Mouse (Mus musculus) mouse embryonic stem cell (cell line): Measurements from ENCODE around the gene Slc9a8.

Experiments used
- in situ Hi-C, 2 experiments: fragments of 300-500 bp; cut with MboI; formaldehyde crosslinking; loops; 1 replicate in 1 of 2; 3 replicates in 1 of 2; pipeline ENCODE4 v1.14.3; 2019 to 2020; ENCODE audit warnings: low sequenced_read_pairs in 2 of 2, low pct_unique_long_range_greater_than_20kb in 1 of 2, mixed read lengths in 1 of 2; ENCODE audit not compliant: unreplicated experiment in 1 of 2

Slc9a8 gene

DNA sequence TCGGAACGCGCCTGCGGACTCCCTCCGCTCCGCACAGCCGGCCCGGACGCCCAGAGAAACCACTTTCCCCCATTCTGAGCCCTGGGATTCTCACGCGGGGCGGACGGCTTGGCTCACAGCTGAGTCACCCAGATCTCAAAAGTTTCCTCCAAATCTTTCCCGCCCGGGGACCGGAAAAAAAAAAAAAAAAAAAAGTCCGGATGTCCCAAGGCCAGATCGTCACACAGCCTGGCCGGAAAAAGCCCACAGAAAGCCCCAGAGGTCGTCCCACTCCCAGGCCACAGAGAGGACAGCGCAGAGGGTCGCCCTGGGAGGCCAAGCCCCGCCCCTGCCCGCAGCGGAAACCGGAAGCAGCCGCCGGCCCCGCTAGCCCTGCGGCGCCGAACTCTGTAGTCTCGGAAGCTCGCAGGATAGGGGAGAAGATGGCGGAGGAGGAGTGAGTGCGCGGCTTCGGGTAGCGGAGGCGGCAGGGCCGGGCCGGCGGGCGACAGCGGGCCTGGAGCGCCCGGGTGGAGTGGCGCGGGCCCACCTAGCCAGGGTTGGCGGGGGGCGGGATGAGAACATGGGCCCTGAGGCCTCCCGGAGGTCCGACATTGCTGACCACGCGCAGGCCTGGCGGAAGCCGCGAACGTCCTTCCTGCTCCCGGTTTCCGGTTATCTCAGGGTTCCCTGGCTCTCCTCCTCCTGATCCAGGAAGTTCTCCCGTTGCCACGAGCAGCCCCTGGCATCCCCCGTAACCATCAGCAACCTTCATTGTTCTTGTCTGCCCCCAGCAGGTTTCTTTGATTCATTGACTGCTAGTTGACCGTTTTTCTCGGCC, at the start of gene Slc9a8:
TSS of gene Slc9a8 (plus strand) at position 383 of the 820 bp plus-strand sequence.
- in situ Hi-C loops = no loop called here

DNA sequence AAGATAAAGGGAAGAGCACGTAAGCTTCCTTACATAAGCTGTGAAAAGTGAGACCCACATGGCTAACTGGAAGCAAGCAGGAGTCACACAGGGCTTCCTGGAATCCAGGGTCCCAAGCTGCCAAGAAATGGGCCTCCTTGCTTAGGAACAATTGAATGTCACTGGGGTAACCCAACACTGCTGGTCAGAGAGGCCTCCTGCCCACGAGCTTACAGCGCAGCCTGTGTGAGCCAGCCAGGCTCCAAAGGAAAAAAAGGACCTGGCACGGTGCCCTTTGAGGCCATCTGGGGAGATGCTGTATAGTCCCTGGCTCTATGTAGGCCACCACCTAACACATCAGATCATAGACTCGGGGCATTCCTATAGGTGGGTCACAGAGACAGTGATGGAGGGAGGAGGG, 48.2 kb upstream of the Slc9a8 start:
- in situ Hi-C loops = no loop called here

DNA sequence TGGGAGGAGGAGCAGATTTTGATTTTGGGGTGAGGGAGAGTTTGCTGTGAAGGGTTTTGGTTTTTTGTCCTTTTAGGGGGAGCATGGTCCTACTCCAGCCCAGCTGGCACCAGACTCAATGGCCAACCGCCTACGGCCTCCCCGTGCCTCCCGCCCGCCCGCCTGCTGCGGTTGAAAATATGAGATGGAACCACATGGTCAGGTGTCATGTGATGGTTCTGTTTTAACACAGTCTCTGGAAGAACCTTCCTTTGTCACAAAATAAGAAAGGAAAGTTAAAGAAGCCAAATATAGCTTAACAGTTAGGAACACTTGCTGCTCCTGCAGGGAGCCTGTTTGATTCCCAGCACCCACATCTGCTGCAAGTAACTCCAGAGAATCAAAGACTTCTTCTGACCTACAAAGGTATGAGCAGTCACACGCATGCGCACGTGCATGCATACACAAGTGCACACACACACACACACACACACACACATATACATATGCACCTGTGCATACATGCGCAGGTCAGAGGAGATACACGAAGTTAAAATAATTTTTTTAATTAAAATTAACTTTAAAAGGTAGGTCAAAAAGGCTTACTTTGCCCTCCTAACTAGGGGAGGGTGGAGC, 47.2 kb upstream of the Slc9a8 start:
- in situ Hi-C loops = no loop called here

DNA sequence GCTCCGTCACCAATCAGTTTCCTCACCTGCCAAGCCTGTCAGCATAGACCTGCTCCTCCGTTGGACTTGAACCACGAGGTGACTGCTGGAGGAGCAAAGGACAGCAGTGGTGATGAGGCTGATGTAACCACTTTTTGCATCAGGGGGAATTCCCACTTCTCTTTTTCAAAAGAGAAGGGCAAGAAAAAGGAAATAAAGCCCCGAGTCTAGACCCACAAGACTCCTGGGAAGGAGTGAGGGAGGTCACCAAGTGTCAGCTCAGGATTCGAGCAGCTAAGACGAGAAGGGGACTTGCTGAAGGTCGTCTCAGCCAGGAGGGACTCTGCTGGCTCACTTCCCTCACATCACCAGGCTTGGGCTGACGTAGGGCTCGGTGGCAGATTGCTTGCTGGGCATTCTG, 46.4 kb upstream of the Slc9a8 start:
- in situ Hi-C loops = no loop called here

DNA sequence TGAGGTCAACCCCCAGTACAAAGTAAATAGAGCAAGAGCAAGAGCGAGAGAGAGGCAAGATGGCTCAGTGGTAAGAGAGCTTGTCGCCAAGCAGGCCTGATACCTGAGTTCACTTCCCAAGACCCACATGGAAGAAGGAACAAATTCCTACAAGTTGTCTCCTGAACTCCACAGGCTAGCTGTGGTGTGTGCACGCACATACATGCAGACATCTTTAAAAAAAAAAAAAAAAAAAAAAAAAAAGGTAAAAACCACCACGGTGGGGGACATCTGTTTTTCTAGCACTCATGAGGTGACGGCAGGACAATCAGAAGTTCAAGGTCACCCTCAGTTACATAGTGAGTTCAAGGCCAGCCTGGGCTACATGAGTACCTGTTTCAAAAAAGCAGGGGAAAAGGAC, 45.8 kb upstream of the Slc9a8 start:
- in situ Hi-C loops = no loop called here

DNA sequence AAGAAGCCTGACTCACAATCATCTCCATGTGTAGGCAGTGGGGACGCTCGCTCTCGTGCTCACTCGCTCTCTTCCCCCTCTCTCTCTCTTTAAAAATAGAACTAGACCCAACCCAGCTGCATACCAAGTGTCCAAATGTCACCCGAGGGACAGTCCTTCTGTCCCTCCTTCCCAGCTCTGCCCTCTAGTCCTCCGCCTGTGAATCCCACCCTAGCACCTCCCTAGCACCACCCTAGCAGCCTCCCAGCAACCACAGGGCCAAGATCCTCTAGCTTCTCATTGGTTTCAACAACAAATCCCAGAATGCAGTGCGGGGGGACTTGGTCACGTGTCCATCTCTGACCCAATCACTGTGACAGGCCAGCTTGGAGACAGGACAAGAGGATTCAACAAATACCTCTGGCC, 45.4 kb upstream of the Slc9a8 start:
- in situ Hi-C loops = no loop called here

DNA sequence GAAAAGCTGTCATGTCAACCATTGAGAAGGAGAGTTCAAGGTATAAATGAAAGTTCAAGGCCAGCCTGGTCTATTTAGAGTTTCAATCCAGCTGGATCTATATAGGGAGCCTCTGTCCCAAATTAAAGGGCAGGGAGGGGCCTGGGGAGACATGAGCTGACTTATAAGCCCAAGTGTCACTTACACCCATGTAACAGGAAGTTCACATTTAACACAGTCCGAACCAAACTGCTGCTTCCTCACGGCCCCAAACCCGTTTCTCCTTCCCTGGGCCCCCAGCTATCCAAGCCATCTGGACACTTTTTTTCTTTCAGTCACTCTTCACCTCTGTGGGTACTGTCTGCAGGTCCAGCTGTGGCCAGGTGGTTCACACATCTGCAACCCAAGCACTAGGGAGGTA, 43.8 kb upstream of the Slc9a8 start:
- in situ Hi-C loops = no loop called here

DNA sequence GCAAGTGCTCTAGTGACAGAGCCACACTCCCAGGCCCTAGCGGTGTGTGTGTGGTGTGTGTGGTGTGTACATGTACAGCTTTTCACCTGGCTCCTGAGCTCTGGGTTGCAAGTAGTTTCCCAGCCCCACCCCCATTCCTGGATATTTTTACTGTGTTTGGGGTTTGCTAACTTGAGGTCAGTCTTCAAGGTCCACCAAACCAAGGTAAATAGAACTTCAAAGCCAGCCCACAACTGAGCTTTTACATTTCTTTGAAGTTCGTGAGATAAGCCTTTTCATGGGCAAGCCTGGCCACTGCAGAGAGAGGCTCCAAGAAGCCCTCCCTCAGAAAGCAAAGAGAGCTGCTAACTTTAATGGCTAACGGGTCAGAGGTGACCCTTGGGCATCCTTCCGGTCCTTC, 42.5 kb upstream of the Slc9a8 start:
- in situ Hi-C loops = no loop called here

DNA sequence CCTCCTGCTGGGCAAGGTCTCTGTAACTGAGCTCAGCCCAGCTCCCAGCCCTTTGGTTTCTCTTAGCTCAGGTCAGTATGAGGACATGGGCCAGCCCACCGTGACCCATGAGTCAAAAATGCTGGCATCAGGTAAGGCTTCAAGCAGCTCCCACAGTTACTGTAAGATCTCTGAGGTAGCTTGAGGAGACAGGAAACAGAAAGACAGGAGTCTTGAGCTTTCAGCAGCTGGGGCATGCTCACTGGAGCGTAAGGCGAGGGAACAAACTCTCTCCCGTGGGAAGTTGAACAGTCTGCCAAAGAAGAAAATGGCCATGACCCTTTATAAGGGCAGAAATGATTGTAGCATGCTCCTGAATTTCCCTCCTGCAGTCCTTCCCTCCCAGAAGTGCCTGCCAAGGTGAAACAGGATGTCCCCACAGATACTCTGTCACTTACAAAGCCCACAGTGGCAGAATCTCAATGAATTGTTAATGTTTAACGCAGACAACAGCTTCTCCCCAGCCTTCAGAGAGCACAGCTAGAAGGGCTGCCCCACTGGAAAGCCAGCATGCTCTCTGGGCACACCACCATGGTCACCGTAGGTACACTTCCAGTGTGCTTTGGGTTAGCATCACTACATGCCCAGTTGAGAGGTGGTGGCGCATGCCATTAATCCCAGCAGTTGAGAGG, 40.8 kb upstream of the Slc9a8 start:
- in situ Hi-C loops = no loop called here

DNA sequence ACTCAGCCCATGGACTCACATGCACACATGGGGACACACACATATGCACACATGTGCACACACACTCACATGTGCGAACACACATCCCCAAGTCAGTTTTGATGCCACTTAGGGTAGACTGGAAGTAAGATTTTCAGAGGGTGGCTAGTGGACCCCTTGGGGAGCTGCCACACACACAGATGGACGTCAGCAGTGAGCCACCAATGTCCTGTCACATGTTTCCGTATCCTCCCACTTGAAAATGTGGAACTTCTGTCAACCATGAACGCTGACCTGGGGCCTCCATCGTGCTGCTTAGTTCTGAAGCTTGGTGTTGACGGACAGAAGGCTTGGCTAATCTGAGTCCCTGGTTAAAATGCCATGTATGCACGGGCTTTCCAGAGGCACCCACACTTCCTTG, 39.9 kb upstream of the Slc9a8 start:
- in situ Hi-C loops = no loop called here

DNA sequence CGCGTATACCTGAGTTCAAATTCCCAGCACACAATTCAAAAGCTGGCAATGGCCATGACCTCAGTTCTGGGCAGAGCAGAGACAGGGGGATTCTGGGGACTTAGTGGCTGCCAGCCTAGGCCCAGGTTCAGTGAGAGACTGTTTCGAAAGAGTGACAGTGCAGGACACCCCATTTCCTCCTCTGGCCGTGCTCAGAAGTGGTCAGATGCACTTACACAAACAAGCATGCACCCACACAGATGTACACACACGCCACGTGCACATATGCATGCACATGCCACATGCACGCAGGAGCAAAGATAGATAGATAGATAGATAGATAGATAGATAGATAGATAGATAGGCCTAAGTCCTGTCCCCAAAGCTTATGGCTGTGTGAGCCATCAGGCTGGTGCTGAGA, 39.1 kb upstream of the Slc9a8 start:
- in situ Hi-C loops = no loop called here

DNA sequence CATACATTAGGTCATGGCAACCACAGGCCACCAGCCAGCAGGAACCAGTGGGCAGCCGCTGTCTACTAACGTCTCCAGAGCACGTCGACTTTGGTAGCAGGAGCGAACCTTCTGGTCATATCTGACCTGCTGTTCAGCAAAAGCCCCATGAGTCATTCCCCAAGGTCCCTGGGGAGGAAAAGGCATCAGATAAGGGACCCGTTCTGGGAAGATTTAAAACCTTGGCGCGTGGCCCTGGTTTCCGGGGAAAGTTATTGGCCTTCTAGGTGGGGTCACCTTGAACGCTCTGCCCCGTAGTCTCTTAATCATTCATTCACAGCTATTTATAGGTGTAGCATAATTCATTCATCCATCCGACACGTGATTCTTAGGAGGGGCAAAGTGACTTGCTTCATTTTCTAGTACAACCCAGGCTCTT, 37.8 kb upstream of the Slc9a8 start:
- in situ Hi-C loops = no loop called here

DNA sequence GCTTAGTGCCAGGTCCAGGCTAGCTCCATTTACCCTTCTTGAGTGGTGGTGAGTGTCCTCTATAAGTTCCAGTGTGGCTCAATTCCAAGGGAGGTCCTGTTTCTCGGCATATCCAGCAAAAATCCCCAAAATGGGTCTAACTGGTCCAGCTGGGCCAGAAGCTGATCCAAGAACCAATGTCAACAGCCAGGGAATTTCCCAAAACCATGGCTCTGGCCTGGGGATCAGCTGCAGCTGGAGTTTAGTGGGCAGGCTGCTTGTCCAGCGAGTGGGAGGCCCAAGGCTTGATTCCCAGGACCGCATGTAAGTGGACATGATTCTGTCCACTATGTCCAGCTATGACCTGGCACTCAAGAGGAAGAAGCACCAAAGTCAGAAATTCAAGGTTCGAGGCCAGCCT, 35.1 kb upstream of the Slc9a8 start:
- in situ Hi-C loops = no loop called here

DNA sequence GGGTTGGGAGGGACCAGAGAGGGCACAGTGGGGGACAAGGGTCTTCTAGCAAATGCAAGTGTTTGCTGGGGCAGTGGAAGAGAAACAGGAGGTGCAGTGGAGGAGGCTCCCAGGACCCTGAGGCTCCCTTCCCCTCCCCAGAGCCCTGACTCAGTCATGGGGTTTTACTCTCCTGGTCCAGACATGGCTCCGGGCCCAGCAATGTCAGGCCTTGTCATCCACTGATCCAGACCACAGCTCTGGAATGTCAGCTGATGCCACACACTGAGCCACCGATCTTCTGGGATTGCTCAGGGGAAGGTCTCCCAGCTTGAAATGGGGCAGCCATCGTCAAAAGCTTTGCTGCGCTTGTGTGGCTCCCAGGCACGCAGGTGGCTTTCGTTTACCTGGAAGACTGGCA, 34.5 kb upstream of the Slc9a8 start:
- in situ Hi-C loops = no loop called here

DNA sequence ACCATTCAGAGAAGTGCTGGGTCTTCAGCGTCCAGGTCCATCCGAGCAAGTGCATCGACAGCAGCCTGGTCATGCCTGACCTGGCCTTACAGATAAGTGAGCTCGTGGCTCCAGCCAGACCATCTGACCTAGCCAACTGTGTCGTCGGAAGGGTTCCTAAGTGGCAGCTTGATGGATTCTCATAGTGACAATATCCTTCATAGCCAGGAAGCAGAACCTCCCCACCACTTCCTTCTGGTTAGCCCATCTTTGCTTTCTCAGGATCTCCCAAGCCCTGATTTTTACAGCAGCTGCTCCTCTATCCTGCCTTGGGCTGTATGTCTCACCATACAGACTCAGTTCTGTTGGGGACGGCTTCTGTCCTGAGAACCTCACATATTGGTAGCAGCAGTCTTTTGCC, 27.1 kb upstream of the Slc9a8 start:
- in situ Hi-C loops = loop anchor here in 1 of 2 experiments (10.0 kb wide), 1 partner anchor 100 kb away; no protein-coding TSS in a partner anchor

DNA sequence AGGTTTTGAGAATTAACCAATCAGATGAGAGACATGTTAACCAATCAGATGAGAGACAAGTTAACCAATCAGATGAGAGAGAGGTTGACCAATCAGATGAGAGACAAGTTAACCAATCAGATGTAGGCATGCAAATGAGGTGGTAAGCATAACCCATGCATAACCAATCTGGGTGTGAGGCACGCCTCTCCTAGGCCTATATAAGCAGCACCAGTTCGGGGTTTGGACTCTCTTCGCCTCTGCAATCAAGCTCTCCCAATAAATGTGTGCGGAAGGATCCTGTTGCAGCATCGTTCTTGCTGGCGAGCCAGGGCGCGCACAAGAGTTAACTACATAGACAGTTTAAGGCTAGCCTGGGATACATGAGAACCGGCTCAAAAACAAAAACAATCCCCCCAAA, 25.1 kb upstream of the Slc9a8 start:
- in situ Hi-C loops = loop anchor here in 1 of 2 experiments (10.0 kb wide), 1 partner anchor 102 kb away; no protein-coding TSS in a partner anchor

DNA sequence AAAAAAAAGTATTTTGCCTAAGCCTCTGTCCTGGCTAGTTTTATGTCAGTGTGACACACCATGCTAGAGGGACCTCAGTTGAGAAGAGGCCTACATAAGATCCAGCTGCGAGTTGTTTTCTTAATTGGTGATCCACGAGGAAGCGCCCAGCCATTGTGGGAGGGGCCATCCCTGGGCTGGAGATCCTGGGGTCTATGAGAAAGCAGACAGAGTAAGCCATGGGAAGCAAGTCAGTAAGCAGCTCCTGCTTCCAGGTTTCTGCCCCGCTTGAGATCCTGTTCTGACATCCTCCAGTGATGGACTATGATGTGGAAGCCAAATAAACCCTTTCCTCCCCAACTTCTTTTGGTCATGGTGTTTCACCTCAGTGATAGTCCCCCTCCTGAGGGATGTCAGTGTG, 22.5 kb upstream of the Slc9a8 start:
- in situ Hi-C loops = loop anchor here in 1 of 2 experiments (10.0 kb wide), 1 partner anchor 104 kb away; no protein-coding TSS in a partner anchor

DNA sequence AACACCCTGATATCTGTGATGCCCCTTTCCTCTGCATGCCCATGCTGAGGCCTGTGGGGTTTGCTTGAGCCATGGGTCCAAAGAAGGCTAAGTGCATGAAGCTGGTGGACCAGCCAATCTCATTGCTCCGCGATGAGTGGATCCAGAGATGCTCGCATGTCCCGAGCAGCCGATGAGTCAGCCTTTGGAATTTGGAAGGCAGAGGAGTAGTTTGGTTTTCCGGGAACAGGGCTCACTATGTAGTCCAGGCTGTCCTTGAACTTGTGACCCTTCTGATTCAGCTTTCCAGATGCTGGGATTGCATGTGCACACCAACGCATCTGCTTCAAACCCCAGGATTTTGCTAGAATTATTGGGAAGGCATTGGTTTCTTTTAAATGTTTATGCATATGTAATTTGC, 21.9 kb upstream of the Slc9a8 start:
- in situ Hi-C loops = loop anchor here in 1 of 2 experiments (10.0 kb wide), 1 partner anchor 105 kb away; no protein-coding TSS in a partner anchor

DNA sequence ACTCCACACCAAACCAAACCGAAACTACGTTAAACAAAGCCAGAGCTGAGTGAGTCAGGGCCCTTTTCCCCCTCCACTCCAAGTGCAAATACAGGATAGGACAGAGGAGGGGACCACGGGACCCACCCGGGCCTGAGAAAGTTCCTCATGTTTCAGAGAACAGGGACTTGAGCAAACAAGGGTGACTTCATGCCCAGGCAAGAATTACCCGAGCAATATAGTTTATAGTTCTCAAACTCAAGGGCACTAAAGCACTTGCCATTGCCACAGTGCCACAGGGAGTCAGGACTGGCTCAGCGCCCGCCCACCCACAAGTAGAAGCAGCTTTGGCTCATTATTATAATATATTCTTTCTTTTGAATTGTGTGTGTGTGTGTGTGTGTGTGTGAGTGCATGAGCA, 18.4 kb upstream of the Slc9a8 start:
- in situ Hi-C loops = no loop called here
